Mouse (Mus musculus): Measurements from ENCODE around the gene Tmem150a.

Gene Tmem150a

DNA sequence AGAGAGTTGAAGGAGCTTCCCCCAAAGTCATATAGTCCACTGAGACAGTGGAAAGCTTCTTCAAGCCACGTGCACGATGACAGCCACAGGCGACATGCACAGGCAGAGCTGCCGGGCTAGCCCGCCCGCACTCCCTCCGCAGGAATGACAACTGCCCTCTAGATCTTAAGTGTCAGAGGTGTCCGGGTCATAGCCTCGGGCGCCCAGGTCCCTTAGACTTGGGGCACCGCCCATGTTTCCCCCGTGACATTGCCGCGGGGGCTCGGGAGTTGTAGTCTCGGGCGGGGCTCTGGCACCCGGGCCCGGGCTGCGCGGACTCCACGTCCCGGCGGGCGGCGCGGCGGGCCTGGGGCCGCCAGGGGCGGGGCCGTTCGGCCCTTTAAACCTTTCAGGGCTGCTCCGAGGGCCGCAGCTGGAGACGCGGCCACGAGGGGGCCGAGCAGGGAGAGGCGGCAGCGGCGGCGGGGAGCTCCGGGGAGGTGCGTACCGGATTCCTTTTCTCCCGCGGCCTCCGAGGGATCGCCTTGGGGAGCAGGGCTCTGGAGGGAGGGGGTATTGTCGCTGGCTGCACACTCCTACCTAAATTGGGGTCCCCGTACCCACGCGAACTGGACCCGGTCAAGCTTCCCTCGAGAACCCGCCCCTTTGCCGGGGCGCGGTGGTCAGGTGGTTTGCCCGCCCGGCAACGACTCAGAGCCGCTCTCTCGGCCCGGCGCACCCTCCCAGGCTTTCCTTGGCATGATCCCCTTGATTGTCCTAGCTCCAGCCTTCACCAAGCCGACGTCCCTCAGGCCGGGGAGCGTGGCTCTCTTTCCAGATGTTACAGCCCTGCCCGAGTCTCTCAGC lies at the start of gene Tmem150a:
Gene Tmem150a (plus strand): TSS at position 382 of the 846 bp plus-strand sequence.
- in situ Hi-C loops (cut with MboI, MseI): no loop called here

GRCm38 (mm10) chr6:72312198-72312597 lies 43.0 kb upstream of the Tmem150a start:
- in situ Hi-C loops (cut with MboI, MseI): no loop called here

DNA sequence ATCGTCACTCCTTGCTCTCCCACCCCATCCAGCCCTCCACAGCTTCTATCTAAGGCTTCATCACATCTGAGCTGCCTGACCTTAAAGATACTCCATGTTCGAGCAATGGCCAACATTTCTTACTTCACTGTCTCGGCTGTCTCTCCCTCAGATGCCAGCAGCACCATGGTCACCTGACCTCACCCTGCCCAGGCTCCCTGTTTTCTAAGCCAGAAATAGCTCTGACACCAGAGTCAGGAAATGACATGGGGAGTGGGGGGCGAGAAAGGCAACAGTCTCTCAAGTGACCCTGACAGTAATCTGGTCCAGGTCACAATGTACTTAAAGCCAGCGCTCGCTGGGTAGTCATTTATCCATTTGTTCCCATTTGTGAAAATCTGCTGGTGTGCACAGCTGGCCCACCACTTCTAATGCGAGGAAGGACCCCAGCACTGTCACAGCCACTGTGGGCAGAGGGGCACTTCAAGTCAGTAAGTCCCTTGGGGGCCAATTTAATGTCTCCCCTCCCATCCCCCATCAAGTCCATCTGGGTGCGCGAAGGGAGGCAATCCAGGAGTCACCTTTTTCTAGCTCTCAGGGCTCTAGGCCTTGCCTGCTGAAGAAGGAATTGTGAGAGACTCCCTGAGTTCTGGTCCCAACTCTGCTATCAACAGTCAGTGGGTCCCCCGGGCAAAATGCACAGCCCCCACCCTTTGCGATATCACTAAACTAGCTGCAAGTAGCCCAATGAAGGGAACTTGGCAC lies 42.0 kb upstream of the Tmem150a start:
- in situ Hi-C loops (cut with MboI, MseI): no loop called here

DNA sequence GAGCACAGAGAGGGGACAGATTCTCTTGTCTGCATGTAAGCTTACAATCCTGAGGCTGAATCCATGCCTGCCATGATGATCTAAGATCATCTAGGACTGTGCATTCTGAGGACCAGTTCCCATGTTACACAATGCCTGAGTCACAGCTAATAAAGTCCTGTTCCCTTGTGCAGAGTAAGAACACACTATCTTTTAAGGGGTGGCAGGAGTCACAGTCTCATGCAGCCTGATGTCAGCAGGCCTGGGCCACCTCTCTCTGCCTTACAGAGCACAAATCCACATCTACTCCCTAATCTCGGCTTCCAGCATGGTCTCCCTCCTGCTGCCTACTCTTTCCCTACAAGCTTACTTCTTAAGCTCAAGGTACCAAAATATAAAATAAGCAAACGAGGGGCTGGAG lies 39.9 kb upstream of the Tmem150a start:
- in situ Hi-C loops (cut with MboI, MseI): no loop called here

DNA sequence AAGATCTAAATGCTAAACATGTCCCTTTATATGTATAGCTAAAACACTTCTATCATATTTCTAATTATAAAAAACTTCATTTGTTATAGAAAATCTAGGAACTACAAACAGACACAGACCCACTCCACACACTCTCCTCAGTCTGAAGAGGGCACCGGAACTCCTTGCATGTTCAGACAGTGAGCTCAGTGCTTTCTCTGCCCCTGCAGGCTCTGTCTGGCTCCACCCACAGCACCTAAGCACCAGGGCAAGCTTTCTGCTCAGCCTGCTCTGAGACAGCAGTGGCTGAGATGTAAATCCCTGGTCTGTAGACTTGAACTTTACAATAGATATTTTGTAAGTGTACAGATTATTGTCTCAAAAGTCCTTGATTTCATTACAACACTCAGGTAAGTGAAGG lies 39.2 kb upstream of the Tmem150a start:
- in situ Hi-C loops (cut with MboI, MseI): no loop called here

DNA sequence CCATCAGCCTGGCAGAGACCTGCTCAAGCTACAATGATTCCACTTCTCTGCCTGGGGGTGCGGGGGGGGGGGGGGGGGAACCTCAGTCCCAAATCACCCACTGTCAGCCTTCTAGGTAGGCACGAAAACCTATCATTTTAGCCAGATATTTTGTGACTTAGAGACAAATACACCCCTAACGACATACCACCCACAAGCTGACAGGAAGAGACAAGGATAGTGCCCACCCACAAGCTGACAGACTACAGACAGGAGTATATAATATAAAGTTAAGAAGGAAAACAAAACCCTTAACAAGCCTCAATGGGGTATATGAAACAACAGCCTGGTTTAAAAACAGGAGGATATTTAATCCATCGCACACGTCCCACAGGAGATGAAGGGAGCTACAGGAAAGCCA lies 36.8 kb upstream of the Tmem150a start:
- in situ Hi-C loops (cut with MboI, MseI): no loop called here

DNA sequence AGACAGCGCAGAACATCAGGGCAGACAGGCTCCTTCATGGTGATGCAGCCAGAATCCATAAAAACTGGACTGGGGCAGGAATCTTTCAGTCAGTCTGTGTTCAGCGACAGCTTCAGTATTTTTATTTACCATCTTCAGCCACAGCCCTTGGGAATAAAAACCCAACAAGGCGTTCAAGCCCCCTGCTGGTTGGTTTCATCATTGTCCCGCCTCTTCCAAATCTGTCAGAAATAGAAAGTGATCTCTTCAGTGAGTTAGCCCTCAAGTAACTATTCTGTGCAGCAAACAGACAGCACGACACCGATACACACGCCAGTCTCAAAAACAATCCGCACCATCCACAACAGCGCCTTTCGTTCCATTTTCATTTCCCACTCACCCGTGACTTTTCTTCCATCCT lies 36.2 kb upstream of the Tmem150a start:
- in situ Hi-C loops (cut with MboI, MseI): no loop called here

GRCm38 (mm10) chr6:72322936-72323335 lies 32.3 kb upstream of the Tmem150a start:
- in situ Hi-C loops (cut with MboI, MseI): loop anchor here (5.0 to 10.0 kb wide), 2 partner anchors 51 to 728 kb away; no protein-coding TSS in a partner anchor

DNA sequence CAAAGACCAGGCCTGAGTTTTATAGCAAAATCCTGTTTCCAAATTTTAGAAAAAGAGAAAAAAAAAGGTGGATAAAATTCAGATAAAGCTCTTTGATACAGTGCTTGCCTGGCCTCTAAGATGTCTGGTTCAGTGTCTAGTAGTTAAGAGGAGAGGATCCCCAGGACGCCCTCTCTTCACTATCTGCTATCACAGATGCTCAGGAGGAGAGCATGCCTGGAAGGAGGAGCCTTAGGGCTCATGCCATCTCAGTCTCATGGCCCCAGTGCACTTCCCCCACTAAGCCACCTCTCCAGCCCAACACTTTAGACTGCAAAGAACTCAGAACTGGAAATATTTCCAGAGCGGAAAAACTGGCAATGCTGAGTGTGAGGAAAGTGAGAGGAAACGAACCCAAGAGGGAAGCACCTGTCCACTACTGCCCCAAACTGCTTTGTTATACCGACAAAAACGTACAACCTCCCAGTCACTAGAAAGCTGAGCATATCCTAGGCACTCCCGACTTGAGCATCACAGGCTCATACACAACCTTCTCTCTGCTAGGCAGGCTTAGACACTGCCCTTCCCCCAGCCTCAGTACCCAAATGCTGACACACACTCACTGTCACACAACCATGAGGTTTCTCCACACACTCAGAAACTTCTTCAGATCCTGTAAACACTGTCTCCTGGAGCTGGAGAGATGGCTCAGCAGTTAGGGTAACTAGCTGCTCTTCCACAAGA lies 31.3 kb upstream of the Tmem150a start:
- in situ Hi-C loops (cut with MboI, MseI): loop anchor here (5.0 to 10.0 kb wide), 2 partner anchors 52 to 729 kb away; no protein-coding TSS in a partner anchor

GRCm38 (mm10) chr6:72326274-72326673 lies 29.0 kb upstream of the Tmem150a start:
- in situ Hi-C loops (cut with MboI, MseI): loop anchor here (10.0 kb wide), 1 partner anchor 731 kb away; no protein-coding TSS in a partner anchor

GRCm38 (mm10) chr6:72329019-72329418 lies 26.2 kb upstream of the Tmem150a start:
- in situ Hi-C loops (cut with MboI, MseI): loop anchor here (10.0 kb wide), 1 partner anchor 734 kb away; no protein-coding TSS in a partner anchor

- in situ Hi-C loops (cut with MboI, MseI): no loop called here
These were observed 25.1 kb upstream of the Tmem150a start for GRCm38 (mm10) chr6:72330133-72330532.

GRCm38 (mm10) chr6:72333111-72333510 lies 22.1 kb upstream of the Tmem150a start:
- in situ Hi-C loops (cut with MboI, MseI): no loop called here

GRCm38 (mm10) chr6:72340481-72340880 lies 14.8 kb upstream of the Tmem150a start:
- in situ Hi-C loops (cut with MboI, MseI): no loop called here

DNA sequence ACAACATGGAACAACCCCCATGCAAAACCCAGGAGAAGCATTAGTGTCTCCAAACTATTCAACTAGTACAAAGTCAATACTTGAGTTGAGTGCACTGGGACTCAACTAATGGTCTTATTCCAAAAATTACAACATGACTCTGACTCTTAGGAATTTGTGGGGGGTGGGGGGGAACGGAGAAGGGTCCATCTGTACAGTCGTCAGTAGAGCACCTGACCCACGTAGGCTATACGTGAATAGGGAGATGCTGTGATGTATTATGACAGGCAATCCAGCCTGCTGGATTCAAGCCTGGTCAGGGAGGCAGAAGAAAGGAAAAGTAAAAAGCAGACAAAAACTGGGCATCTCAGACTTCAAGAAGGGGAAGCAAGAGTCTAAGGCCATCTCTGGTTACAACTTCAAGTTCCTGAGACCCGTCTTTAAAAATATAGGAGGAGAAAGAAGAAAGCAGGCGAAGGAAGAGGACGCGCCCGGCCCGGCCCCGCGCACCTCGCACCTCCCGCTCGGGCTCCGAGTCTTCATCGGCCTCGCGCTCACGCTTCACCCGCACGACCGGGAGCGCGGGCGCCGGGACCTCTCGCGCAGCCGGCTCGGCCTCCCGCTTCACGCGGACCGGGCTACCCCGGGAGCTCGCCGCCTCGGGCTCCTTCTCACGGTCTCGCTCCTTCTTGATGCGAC lies 10.7 kb upstream of the Tmem150a start:
- in situ Hi-C loops (cut with MboI, MseI): no loop called here

DNA sequence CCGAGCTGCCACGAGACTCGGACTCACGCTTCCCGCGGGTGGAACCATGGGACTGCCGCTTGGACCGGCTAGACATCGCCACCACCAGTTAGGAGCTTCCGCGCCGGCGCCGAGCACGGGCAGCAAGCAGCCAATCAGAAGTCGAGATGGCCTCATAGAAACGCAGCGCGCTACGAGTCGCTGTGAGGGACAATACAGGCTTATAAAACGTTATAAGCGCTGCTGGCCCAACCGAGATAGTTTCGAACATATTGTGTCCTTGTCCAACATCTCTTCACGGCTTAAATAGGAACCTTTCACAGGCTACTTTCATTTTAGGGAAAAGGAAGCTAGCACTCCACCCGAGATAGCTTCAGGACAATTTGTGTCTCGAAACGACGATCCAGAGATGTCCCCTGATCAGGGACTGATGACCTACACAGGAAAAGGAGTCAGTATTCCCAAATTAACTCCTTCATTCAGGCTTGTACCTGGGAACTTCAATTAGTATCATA lies 10.1 kb upstream of the Tmem150a start, which contains the start of gene Usp39:
Gene Usp39 (minus strand): TSS at position 111 of the 494 bp plus-strand sequence.
- in situ Hi-C loops (cut with MboI, MseI): no loop called here

GRCm38 (mm10) chr6:72345633-72346032 lies 9.6 kb upstream of the Tmem150a start:
- in situ Hi-C loops (cut with MboI, MseI): no loop called here

- in situ Hi-C loops (cut with MboI, MseI): no loop called here
These were observed 9.0 kb upstream of the Tmem150a start for GRCm38 (mm10) chr6:72346261-72346660.

- in situ Hi-C loops (cut with MboI, MseI): no loop called here
These were observed 7.9 kb upstream of the Tmem150a start, which contains the start of gene 0610030E20Rik for GRCm38 (mm10) chr6:72347166-72347941. Gene 0610030E20Rik, plus strand, starts transcription at chr6:72347317.

- in situ Hi-C loops (cut with MboI, MseI): no loop called here
These were observed 6.8 kb upstream of the Tmem150a start for GRCm38 (mm10) chr6:72348411-72348810.
